Mouse (Mus musculus) inflammation-experienced regulatory T-cells, adult 6 months (primary cell): Measurements from ENCODE around the gene Il15. TPM values are rescaled to one million over a fixed set of nuclear protein-coding genes. Genes with fewer than 3 reads are reported as not detected.

Experiments used
- ATAC-seq: one replicate; pipeline ENCODE4 v1.8.0; 2017
- polyA plus RNA-seq, 3 experiments: library from polyadenylated mRNA; unstranded; fragments of 100-300 nt; shearing (Covaris generic); gene quantifications; one replicate each; pipeline ENCODE4 v1.2.1; 2017

Il15 gene
- polyA plus RNA-seq = 1 to 10 TPM in 2 of 3 experiments, not detected in 1; 1.2 to 2.3 TPM

GRCm38 (mm10) chr8:82402686-82403330 lies at the start of gene Il15:
Il15 (minus strand) TSS chr8:82403222.
- peak; percentile 89 for ATAC-seq

- ATAC-seq = no peak
Observed at GRCm38 (mm10) chr8:82444897-82445296, 41.9 kb upstream of the Il15 start.

- no peak for ATAC-seq
Observed at GRCm38 (mm10) chr8:82416587-82417340, 13.7 kb upstream of the Il15 start.

- ATAC-seq = no peak
Observed at GRCm38 (mm10) chr8:82415485-82415884, 12.5 kb upstream of the Il15 start.

GRCm38 (mm10) chr8:82410135-82410534 lies 7.1 kb upstream of the Il15 start:
- ATAC-seq = no peak

GRCm38 (mm10) chr8:82407060-82407459 lies 4.0 kb upstream of the Il15 start:
- ATAC-seq = no peak

GRCm38 (mm10) chr8:82404068-82404467 lies 1.0 kb upstream of the Il15 start:
- no peak for ATAC-seq

GRCm38 (mm10) chr8:82402261-82402685 lies 749 bp downstream of the Il15 start:
- ATAC-seq = no peak

GRCm38 (mm10) chr8:82401490-82401889 lies 1.5 kb downstream of the Il15 start:
- ATAC-seq = no peak

GRCm38 (mm10) chr8:82401059-82401458 lies 2.0 kb downstream of the Il15 start:
- no peak for ATAC-seq

- no peak for ATAC-seq
Observed at GRCm38 (mm10) chr8:82400376-82400775, 2.6 kb downstream of the Il15 start.

- ATAC-seq = no peak
Observed at GRCm38 (mm10) chr8:82398546-82398945, 4.5 kb downstream of the Il15 start.

- ATAC-seq = no peak
Observed at GRCm38 (mm10) chr8:82391258-82391657, 11.8 kb downstream of the Il15 start.

GRCm38 (mm10) chr8:82388356-82388902 lies 14.6 kb downstream of the Il15 start:
- ATAC-seq = no peak

- ATAC-seq = no peak
Observed at GRCm38 (mm10) chr8:82387614-82388013, 15.4 kb downstream of the Il15 start.

- no peak for ATAC-seq
Observed at GRCm38 (mm10) chr8:82385867-82386266, 17.2 kb downstream of the Il15 start.

- ATAC-seq = no peak
Observed at GRCm38 (mm10) chr8:82384458-82385234, 18.4 kb downstream of the Il15 start.

GRCm38 (mm10) chr8:82383346-82383745 lies 19.7 kb downstream of the Il15 start:
- ATAC-seq = no peak

GRCm38 (mm10) chr8:82382316-82382715 lies 20.7 kb downstream of the Il15 start:
- no peak for ATAC-seq

- ATAC-seq = no peak
Observed at GRCm38 (mm10) chr8:82374470-82374869, 28.6 kb downstream of the Il15 start.

- ATAC-seq = no peak
Observed at GRCm38 (mm10) chr8:82372846-82373245, 30.2 kb downstream of the Il15 start.

- ATAC-seq = no peak
Observed at GRCm38 (mm10) chr8:82370657-82371056, 32.4 kb downstream of the Il15 start.

GRCm38 (mm10) chr8:82361061-82361460 lies 42.0 kb downstream of the Il15 start:
- no peak for ATAC-seq
